Mouse (Mus musculus) liver, adult 2 months (tissue): Measurements from ENCODE around the gene Gm11034. TPM values are rescaled to one million over a fixed set of nuclear protein-coding genes. Genes with fewer than 3 reads are reported as not detected.

Source experiments
- DNase-seq: peaks from one replicate; pipeline ENCODE4 v3.0.0-alpha.2; 2011; ENCODE audit warnings: low read depth, low spot score; ENCODE audit errors: extremely low read depth
- H3K27ac ChIP-seq: fragments of 200-500 bp; replicated peaks from 2 replicates; pipeline ENCODE4 v1.5.1; 2012; ENCODE audit warnings: low read depth, mild to moderate bottlenecking, control low read depth, inconsistent platforms, low read length; ENCODE audit not compliant: insufficient read depth
- H3K27me3 ChIP-seq: fragments of 200-500 bp; 2 replicates; pipeline ENCODE4 v1.6.1; 2012; ENCODE audit warnings: mild to moderate bottlenecking, moderate library complexity, low read length, inconsistent platforms; ENCODE audit not compliant: control insufficient read depth, insufficient read depth
- H3K36me3 ChIP-seq: fragments of 200-500 bp; 2 replicates; pipeline ENCODE4 v1.6.1; 2012; ENCODE audit warnings: low read length, inconsistent platforms; ENCODE audit not compliant: control insufficient read depth, insufficient read depth
- H3K4me1 ChIP-seq: fragments of 200-500 bp; 2 replicates; pipeline ENCODE4 v1.6.1; 2011; ENCODE audit warnings: low read length; ENCODE audit not compliant: control insufficient read depth, insufficient read depth
- H3K4me3 ChIP-seq: fragments of 200-500 bp; 2 replicates; pipeline ENCODE4 v1.5.1; 2011; ENCODE audit warnings: low read depth, mild to moderate bottlenecking, control low read depth, low read length, moderate library complexity; ENCODE audit not compliant: insufficient read depth
- H3K79me2 ChIP-seq: fragments of 200-500 bp; 2 replicates; pipeline ENCODE4 v1.6.1; 2012; ENCODE audit warnings: inconsistent platforms, mild to moderate bottlenecking, low read length, moderate library complexity; ENCODE audit not compliant: control insufficient read depth, insufficient read depth
- H3K9ac ChIP-seq: fragments of 200-500 bp; 2 replicates; pipeline ENCODE4 v1.6.1; 2012; ENCODE audit warnings: low read depth, mild to moderate bottlenecking, control low read depth, inconsistent platforms, low read length
- CTCF ChIP-seq: fragments of 200-500 bp; IDR thresholded peaks from 2 replicates; pipeline ENCODE4 v1.5.1; 2011; ENCODE audit warnings: low read depth, low read length, control low read depth
- POLR2A ChIP-seq: fragments of 200-500 bp; IDR thresholded peaks from 2 replicates; pipeline ENCODE4 v1.6.1; 2011; ENCODE audit warnings: low read length, control low read depth; ENCODE audit not compliant: insufficient read depth; ENCODE audit errors: extremely low read depth
- whole genome bisulfite sequencing: fragments of 180-500 bp; shearing (Covaris S2); methylation state at CpG from one replicate; pipeline ENCODE4 v1.1.7; 2018; 5-methylcytosine and 5-hydroxymethylcytosine counted together
- polyA plus RNA-seq: library from polyadenylated mRNA; depleted of rRNA; stranded (reverse); fragments of >200 nt; gene quantifications from 2 replicates; pipeline ENCODE4 v1.2.3, GENCODE M21; 2012; rRNA removed
- total RNA-seq: library from RNA; depleted of rRNA; stranded (reverse); fragments of >200 nt; gene quantifications from 2 replicates; pipeline ENCODE4 v1.2.3, GENCODE M21; 2014; rRNA removed

Gm11034 gene
- total RNA-seq (not detected in 2 replicates), polyA plus RNA-seq (not detected in 2 replicates)

DNA sequence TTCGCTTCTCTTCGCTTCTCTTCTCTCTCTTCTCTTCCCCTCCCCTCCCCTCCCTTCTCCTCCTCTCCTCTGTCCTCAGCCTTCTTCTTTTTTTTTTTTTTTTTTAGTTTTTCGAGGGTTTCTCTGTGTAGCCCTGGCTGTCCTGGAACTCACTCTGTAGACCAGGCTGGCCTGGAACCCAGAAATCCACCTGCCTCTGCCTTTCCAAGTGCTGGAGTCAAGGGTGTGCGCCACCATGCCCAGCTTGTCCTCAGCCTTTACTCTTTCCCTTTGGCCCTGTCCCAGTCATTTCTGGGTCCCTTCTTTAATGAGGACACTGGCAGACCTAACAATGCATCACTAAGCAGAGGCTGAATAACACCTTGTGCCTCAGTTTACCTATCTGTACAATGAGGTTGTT is at the start of gene Gm11034:
Gene Gm11034, minus strand, starts transcription at position 101 of the 400 bp plus-strand sequence.
- no peaks in the 10 kb centered on the region for H3K79me2 ChIP-seq
- no peak within 1 kb of the TSS for H3K27ac ChIP-seq
- peaks cover 5% of the 10 kb centered on the region for H3K4me1 ChIP-seq
- no peak within 1 kb of the TSS for H3K9ac ChIP-seq
- H3K4me3 ChIP-seq = no peak within 1 kb of the TSS
- DNase-seq = no peak
- 72% methylated on average over 4 of the region's 4 CpGs for WGBS
- H3K36me3 ChIP-seq = no peaks in the 10 kb centered on the region
- H3K27me3 ChIP-seq = no peaks in the 10 kb centered on the region
- TF ChIP-seq CTCF = no peak
- no peak for TF ChIP-seq POLR2A

DNA sequence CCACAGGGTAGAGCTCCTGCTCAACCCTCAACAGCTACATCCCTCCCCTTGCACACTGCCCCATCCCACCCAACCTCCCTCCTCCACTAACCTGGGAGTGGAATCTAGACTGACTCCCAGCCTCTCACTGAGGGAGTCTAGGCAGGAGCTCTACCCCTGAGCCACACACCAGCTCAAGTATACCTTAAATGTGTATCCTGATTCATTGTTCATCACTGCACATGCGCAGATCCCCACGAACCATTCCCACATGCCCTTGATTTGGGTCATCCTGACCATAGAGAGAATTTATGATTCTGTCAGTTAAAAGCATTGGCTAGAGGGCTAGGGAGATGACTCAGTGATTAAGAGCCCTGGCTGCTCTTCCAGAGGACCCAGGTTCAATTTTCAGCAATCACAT is 49.3 kb upstream of the Gm11034 start:
- 94% methylated on average over 2 of the region's 2 CpGs for WGBS
- TF ChIP-seq POLR2A = no peak
- TF ChIP-seq CTCF = no peak
- H3K4me1 ChIP-seq = peaks cover 4% of the 10 kb centered on the region

GRCm38 (mm10) chr8:72261872-72262271 is 48.4 kb upstream of the Gm11034 start:
- Histone ChIP-seq H3K36me3 (no peaks in the 10 kb centered on the region), H3K9ac (no peak overlapping the region), H3K79me2 (no peaks in the 10 kb centered on the region), H3K4me3 (no peak overlapping the region), H3K27ac (no peak overlapping the region), H3K4me1 (peaks cover 4% of the 10 kb centered on the region), H3K27me3 (no peaks in the 10 kb centered on the region)
- 74% methylated on average over 5 of the region's 5 CpGs for WGBS
- no peak for DNase-seq
- peak; percentile 60 for TF ChIP-seq CTCF
- TF ChIP-seq POLR2A = no peak

More for the DNA sequence above, 49.3 kb upstream of the Gm11034 start:
- no peaks in the 10 kb centered on the region for H3K27me3 ChIP-seq
- H3K79me2 ChIP-seq = no peaks in the 10 kb centered on the region
- no peak overlapping the region for H3K4me3 ChIP-seq
- H3K27ac ChIP-seq = no peak overlapping the region
- no peak for DNase-seq
- no peaks in the 10 kb centered on the region for H3K36me3 ChIP-seq
- H3K9ac ChIP-seq = no peak overlapping the region

DNA sequence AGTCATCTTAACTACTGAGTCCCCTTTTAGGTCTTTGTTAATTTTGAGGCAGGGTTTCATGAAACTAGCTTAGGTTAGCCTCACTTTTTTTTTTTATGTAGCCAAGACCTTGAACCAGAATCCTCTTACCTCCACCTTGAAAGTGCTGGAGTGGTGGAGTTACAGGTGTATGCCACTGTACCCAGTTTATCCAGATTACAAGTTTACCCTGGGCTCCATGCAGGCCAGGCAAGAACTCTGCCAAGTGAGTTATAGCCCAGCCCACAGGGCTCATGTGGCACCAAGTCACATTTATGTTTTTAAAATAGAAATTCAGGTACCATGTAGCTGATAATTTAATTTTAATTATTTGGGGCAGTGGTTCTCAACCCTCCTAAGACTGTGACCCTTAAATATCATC is 48.0 kb upstream of the Gm11034 start:
- TF ChIP-seq POLR2A (no peak), CTCF (no peak)
- Histone ChIP-seq H3K4me3 (no peak overlapping the region), H3K9ac (no peak overlapping the region), H3K79me2 (no peaks in the 10 kb centered on the region), H3K27me3 (no peaks in the 10 kb centered on the region), H3K36me3 (no peaks in the 10 kb centered on the region), H3K27ac (no peak overlapping the region), H3K4me1 (peaks cover 4% of the 10 kb centered on the region)
- DNase-seq = no peak

- no peak for DNase-seq
- no peak overlapping the region for H3K4me3 ChIP-seq
- H3K36me3 ChIP-seq = no peaks in the 10 kb centered on the region
- no peak overlapping the region for H3K9ac ChIP-seq
- 83% methylated on average over 2 of the region's 2 CpGs for WGBS
- no peak for TF ChIP-seq POLR2A
- peak; percentile 61 for TF ChIP-seq CTCF
- peaks cover 4% of the 10 kb centered on the region for H3K4me1 ChIP-seq
- H3K27me3 ChIP-seq = no peaks in the 10 kb centered on the region
- no peak overlapping the region for H3K27ac ChIP-seq
- H3K79me2 ChIP-seq = no peaks in the 10 kb centered on the region
These were observed 47.6 kb upstream of the Gm11034 start for GRCm38 (mm10) chr8:72261019-72261418.

GRCm38 (mm10) chr8:72260585-72260984 is 47.1 kb upstream of the Gm11034 start:
- Histone ChIP-seq H3K36me3 (no peaks in the 10 kb centered on the region), H3K79me2 (no peaks in the 10 kb centered on the region), H3K27me3 (no peaks in the 10 kb centered on the region), H3K9ac (no peak overlapping the region), H3K4me3 (no peak overlapping the region), H3K27ac (no peak overlapping the region), H3K4me1 (peaks cover 4% of the 10 kb centered on the region)
- TF ChIP-seq CTCF = no peak
- TF ChIP-seq POLR2A = no peak
- WGBS = 49% methylated on average over 4 of the region's 4 CpGs
- DNase-seq = no peak
